Mouse (Mus musculus): ENCODE data around the gene Brpf3.

- TF ChIP-seq EP300 (IDR thresholded peaks at IDR 0.05; ENCODE audit: low read depth): no peak
- TF ChIP-seq CTCF (IDR thresholded peaks at IDR 0.05; ENCODE audit: low read depth): no peak
Observed at GRCm38 (mm10) chr17:28843665-28844064, 42.8 kb downstream of the Brpf3 start.

Data from heart, postnatal 0 days (tissue).